Mouse (Mus musculus): ENCODE measurements around the gene Hmgb3.

- TF ChIP-seq CTCF (IDR thresholded peaks at IDR 0.05; ENCODE audit: extremely low read depth, insufficient read depth, low read length) (no peak), POLR2A (IDR thresholded peaks at IDR 0.05; ENCODE audit: extremely low read depth, insufficient read depth, low read length) (no peak)
These were observed 28.3 kb upstream of the Hmgb3 start for GRCm38 (mm10) chrX:71527461-71527860.
